Mouse (Mus musculus): ENCODE results near the gene Bag5. TPM values are rescaled to one million over a fixed set of nuclear protein-coding genes. Genes with fewer than 3 reads are reported as not detected.

Gene Bag5
- polyA plus RNA-seq, 1 experiment, result 747 TPM

GRCm38 (mm10) chr12:111682003-111682402, 31.1 kb downstream of the Bag5 start:
- TF ChIP-seq CTCF (IDR thresholded peaks at IDR 0.05; ENCODE audit: control insufficient read depth, insufficient read depth, insufficient replicate concordance, low read depth, low read length), result no peak
- TF ChIP-seq POLR2A (IDR thresholded peaks at IDR 0.05; ENCODE audit: control insufficient read depth, low read depth, low read length), result no peak
- Histone ChIP-seq H3K27ac (ENCODE audit: control insufficient read depth, insufficient read depth, low read depth, low read length) (no peak overlapping the region), H3K27me3 (ENCODE audit: control insufficient read depth, insufficient read depth, low read length) (no peaks in the 10 kb centered on the region), H3K4me1 (ENCODE audit: control insufficient read depth, insufficient read depth, low read length) (peaks cover 15% of the 10 kb centered on the region), H3K36me3 (ENCODE audit: control insufficient read depth, insufficient read depth, low read length) (no peaks in the 10 kb centered on the region), H3K4me3 (ENCODE audit: control insufficient read depth, low read depth, low read length) (no peak overlapping the region)

GRCm38 (mm10) chr12:111681305-111681704, 31.8 kb downstream of the Bag5 start:
- H3K27me3 ChIP-seq (ENCODE audit: control insufficient read depth, insufficient read depth, low read length), result no peaks in the 10 kb centered on the region
- no peaks in the 10 kb centered on the region for H3K36me3 ChIP-seq (ENCODE audit: control insufficient read depth, insufficient read depth, low read length)
- no peak overlapping the region for H3K27ac ChIP-seq (ENCODE audit: control insufficient read depth, insufficient read depth, low read depth, low read length)
- H3K4me3 ChIP-seq (ENCODE audit: control insufficient read depth, low read depth, low read length), result no peak overlapping the region
- peaks cover 15% of the 10 kb centered on the region for H3K4me1 ChIP-seq (ENCODE audit: control insufficient read depth, insufficient read depth, low read length)
- TF ChIP-seq POLR2A (IDR thresholded peaks at IDR 0.05; ENCODE audit: control insufficient read depth, low read depth, low read length) (no peak), CTCF (IDR thresholded peaks at IDR 0.05; ENCODE audit: control insufficient read depth, insufficient read depth, insufficient replicate concordance, low read depth, low read length) (no peak)

DNA sequence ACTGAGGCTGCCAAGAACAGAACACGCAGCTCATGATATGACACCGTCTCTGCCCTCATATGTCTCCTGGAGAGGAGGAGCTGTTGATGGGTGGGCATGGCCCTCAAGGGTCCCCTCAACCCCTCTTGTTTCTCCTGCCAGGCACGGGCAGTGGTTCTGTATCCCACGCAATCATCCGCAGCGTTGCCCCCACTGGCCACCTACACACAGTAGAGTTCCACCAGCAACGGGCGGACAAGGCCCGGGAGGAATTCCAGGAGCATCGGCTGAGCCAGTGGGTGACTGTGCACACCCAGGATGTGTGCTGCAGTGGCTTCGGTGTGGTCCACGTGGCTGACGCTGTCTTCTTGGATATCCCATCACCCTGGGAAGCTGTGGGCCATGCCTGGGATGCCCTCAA, 32.4 kb downstream of the Bag5 start:
- Histone ChIP-seq H3K27me3 (ENCODE audit: control insufficient read depth, insufficient read depth, low read length) (no peaks in the 10 kb centered on the region), H3K4me3 (ENCODE audit: control insufficient read depth, low read depth, low read length) (no peak overlapping the region), H3K27ac (ENCODE audit: control insufficient read depth, insufficient read depth, low read depth, low read length) (no peak overlapping the region), H3K36me3 (ENCODE audit: control insufficient read depth, insufficient read depth, low read length) (no peaks in the 10 kb centered on the region), H3K4me1 (ENCODE audit: control insufficient read depth, insufficient read depth, low read length) (peaks cover 15% of the 10 kb centered on the region)
- TF ChIP-seq CTCF (IDR thresholded peaks at IDR 0.05; ENCODE audit: control insufficient read depth, insufficient read depth, insufficient replicate concordance, low read depth, low read length) (no peak), POLR2A (IDR thresholded peaks at IDR 0.05; ENCODE audit: control insufficient read depth, low read depth, low read length) (no peak)

DNA sequence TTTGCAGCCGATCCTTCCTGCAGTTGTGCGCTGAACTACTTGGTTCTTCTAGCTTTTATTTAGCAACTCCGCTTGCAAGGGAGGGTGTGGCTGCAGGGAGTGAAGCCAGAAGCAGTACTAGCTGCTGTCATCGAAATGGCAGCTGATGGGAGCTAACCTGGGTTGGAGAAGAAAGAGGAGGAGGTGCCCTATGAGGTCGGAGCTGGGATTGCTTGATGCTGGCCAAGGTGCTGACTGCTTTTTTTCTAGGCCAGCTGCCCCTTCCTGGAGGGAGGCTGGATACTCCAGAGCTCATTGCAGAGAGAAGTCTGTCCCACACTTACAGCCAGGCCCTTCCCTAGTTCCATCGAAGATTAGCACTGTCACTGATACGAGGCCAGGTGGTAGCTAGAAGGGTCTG, 34.1 kb downstream of the Bag5 start:
- Histone ChIP-seq H3K27ac (ENCODE audit: control insufficient read depth, insufficient read depth, low read depth, low read length) (no peak overlapping the region), H3K36me3 (ENCODE audit: control insufficient read depth, insufficient read depth, low read length) (no peaks in the 10 kb centered on the region), H3K4me1 (ENCODE audit: control insufficient read depth, insufficient read depth, low read length) (peaks cover 15% of the 10 kb centered on the region), H3K4me3 (ENCODE audit: control insufficient read depth, low read depth, low read length) (no peak overlapping the region), H3K27me3 (ENCODE audit: control insufficient read depth, insufficient read depth, low read length) (no peaks in the 10 kb centered on the region)
- TF ChIP-seq CTCF (IDR thresholded peaks at IDR 0.05; ENCODE audit: control insufficient read depth, insufficient read depth, insufficient replicate concordance, low read depth, low read length), result no peak
- TF ChIP-seq POLR2A (IDR thresholded peaks at IDR 0.05; ENCODE audit: control insufficient read depth, low read depth, low read length), result no peak

DNA sequence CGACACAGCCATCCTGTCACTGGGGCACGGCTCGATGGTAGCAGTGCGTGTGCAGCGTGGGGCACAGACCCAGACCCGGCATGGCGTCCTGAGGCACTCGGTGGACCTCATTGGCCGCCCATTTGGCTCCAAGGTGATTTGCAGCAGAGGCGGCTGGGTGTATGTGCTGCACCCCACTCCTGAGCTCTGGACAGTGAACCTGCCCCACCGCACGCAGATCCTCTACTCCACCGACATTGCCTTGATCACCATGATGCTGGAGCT, 34.5 kb downstream of the Bag5 start:
- Histone ChIP-seq H3K36me3 (ENCODE audit: control insufficient read depth, insufficient read depth, low read length) (no peaks in the 10 kb centered on the region), H3K27me3 (ENCODE audit: control insufficient read depth, insufficient read depth, low read length) (no peaks in the 10 kb centered on the region), H3K4me1 (ENCODE audit: control insufficient read depth, insufficient read depth, low read length) (peaks cover 15% of the 10 kb centered on the region), H3K4me3 (ENCODE audit: control insufficient read depth, low read depth, low read length) (peak overlapping the region; percentile 99), H3K27ac (ENCODE audit: control insufficient read depth, insufficient read depth, low read depth, low read length) (no peak overlapping the region)
- TF ChIP-seq POLR2A (IDR thresholded peaks at IDR 0.05; ENCODE audit: control insufficient read depth, low read depth, low read length), result no peak
- peak; percentile 4; the same call in 1 of the 2 replicates for TF ChIP-seq CTCF (IDR thresholded peaks at IDR 0.05; ENCODE audit: control insufficient read depth, insufficient read depth, insufficient replicate concordance, low read depth, low read length)

GRCm38 (mm10) chr12:111677882-111678669, 35.0 kb downstream of the Bag5 start, which contains the start of gene Trmt61a:
Gene Trmt61a, plus strand, starts transcription at chr12:111678105.
- Histone ChIP-seq H3K27me3 (ENCODE audit: control insufficient read depth, insufficient read depth, low read length) (no peaks in the 10 kb centered on the region), H3K4me3 (ENCODE audit: control insufficient read depth, low read depth, low read length) (peak within 1 kb of the TSS; percentile 99), H3K27ac (ENCODE audit: control insufficient read depth, insufficient read depth, low read depth, low read length) (peak within 1 kb of the TSS; percentile 88), H3K4me1 (ENCODE audit: control insufficient read depth, insufficient read depth, low read length) (peaks cover 15% of the 10 kb centered on the region), H3K36me3 (ENCODE audit: control insufficient read depth, insufficient read depth, low read length) (no peaks in the 10 kb centered on the region)
- TF ChIP-seq POLR2A (IDR thresholded peaks at IDR 0.05; ENCODE audit: control insufficient read depth, low read depth, low read length) (peak; percentile 49), CTCF (IDR thresholded peaks at IDR 0.05; ENCODE audit: control insufficient read depth, insufficient read depth, insufficient replicate concordance, low read depth, low read length) (no peak)

- peaks cover 21% of the 10 kb centered on the region for H3K4me1 ChIP-seq (ENCODE audit: control insufficient read depth, insufficient read depth, low read length)
- peak overlapping the region; percentile 88 for H3K27ac ChIP-seq (ENCODE audit: control insufficient read depth, insufficient read depth, low read depth, low read length)
These were observed 35.6 kb downstream of the Bag5 start for GRCm38 (mm10) chr12:111677421-111677820.

More at GRCm38 (mm10) chr12:111677421-111677820, 35.6 kb downstream of the Bag5 start:
- Histone ChIP-seq H3K4me3 (ENCODE audit: control insufficient read depth, low read depth, low read length) (peak overlapping the region; percentile 99), H3K27me3 (ENCODE audit: control insufficient read depth, insufficient read depth, low read length) (no peaks in the 10 kb centered on the region), H3K36me3 (ENCODE audit: control insufficient read depth, insufficient read depth, low read length) (no peaks in the 10 kb centered on the region)
- TF ChIP-seq POLR2A (IDR thresholded peaks at IDR 0.05; ENCODE audit: control insufficient read depth, low read depth, low read length) (no peak), CTCF (IDR thresholded peaks at IDR 0.05; ENCODE audit: control insufficient read depth, insufficient read depth, insufficient replicate concordance, low read depth, low read length) (no peak)

All from testis, adult 2 months (tissue).